Mouse (Mus musculus) E14TG2a.4 (cell line): ENCODE measurements at regions not wholly inside any gene's neighbourhood (a gene's known extent, or its start where the extent isn't known, plus 50 kb on each side); places are given as distances from the start of the nearest gene placed in this dataset.

Experiments used
- CTCF ChIP-seq: conservative IDR thresholded peaks from 2 replicates; pipeline ENCODE4 v1.5.1; 2014; ENCODE audit warnings: low read length
- POU5F1 ChIP-seq: IDR thresholded peaks from 2 replicates; pipeline ENCODE4 v1.6.1; 2014; ENCODE audit warnings: low read length, borderline replicate concordance

DNA sequence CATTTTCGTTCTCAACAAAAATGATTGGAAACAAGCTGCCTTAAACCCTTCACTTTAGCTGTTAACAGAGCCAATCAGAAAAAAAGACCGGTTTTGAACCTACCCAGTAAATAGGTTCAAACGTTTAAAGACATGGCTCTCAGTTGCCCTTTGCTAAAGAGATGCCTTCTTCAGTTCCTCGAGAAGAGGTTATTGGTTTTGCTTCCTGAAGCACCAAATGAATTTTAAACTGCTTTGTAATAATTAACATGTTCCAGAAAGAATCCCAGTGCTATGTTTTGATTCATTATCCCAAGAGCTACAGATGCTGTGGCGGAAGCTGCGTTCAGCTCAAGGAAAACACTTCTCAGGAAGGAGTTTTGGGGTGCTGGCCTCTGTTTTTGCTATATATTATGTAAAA is 160.1 kb upstream of the G2e3 start:
- no peak for TF ChIP-seq CTCF
- TF ChIP-seq POU5F1, result no peak
